Mouse (Mus musculus) urinary bladder, postnatal 36 days (tissue): ENCODE measurements around the gene Rfx7.
A peak's percentile ranks its signal among the peaks of the same experiment; 100 is the strongest.
"Not testable (repeated sequence)": the region's sequence is repeated elsewhere in the genome, so short reads cannot be mapped to it uniquely, and the experiment has no call there.

ENCODE experiments used
- DNase-seq, 2 experiments: peaks; one replicate each; pipeline ENCODE4 v3.0.0; 2022; ENCODE audit warnings: low spot score in 2 of 2, mixed read lengths in 1 of 2

The Rfx7 gene

GRCm38 (mm10) chr9:72543590-72543989 is 11.6 kb downstream of the Rfx7 start:
- DNase-seq = no peak

GRCm38 (mm10) chr9:72558780-72559179 is 26.7 kb downstream of the Rfx7 start:
- DNase-seq = no peak

GRCm38 (mm10) chr9:72560316-72560715 is 28.3 kb downstream of the Rfx7 start:
- DNase-seq = no peak

GRCm38 (mm10) chr9:72563277-72563676 is 31.2 kb downstream of the Rfx7 start:
- DNase-seq = no peak

- no peak for DNase-seq
Observed at GRCm38 (mm10) chr9:72567116-72567515, 35.1 kb downstream of the Rfx7 start.

- DNase-seq = no peak
Observed at GRCm38 (mm10) chr9:72580216-72580615, 48.2 kb downstream of the Rfx7 start.

- DNase-seq = no peak
Observed at GRCm38 (mm10) chr9:72590861-72591260, 58.8 kb downstream of the Rfx7 start.

GRCm38 (mm10) chr9:72592016-72592415 is 60.0 kb downstream of the Rfx7 start:
- no peak for DNase-seq

GRCm38 (mm10) chr9:72594656-72595055 is 62.6 kb downstream of the Rfx7 start:
- DNase-seq = not testable (repeated sequence)

- DNase-seq = no peak
Observed at GRCm38 (mm10) chr9:72600142-72600541, 68.1 kb downstream of the Rfx7 start.

- no peak for DNase-seq
Observed at GRCm38 (mm10) chr9:72609771-72610170, 77.7 kb downstream of the Rfx7 start.

- peak in 1 of 2 experiments; percentile 21 for DNase-seq
Observed at GRCm38 (mm10) chr9:72613884-72614283, 81.8 kb downstream of the Rfx7 start.

GRCm38 (mm10) chr9:72614786-72615480 is 82.9 kb downstream of the Rfx7 start:
- no peak for DNase-seq

GRCm38 (mm10) chr9:72618037-72618436 is 86.0 kb downstream of the Rfx7 start:
- no peak for DNase-seq

- DNase-seq = no peak
Observed at GRCm38 (mm10) chr9:72623605-72624004, 91.6 kb downstream of the Rfx7 start.

- DNase-seq = no peak
Observed at GRCm38 (mm10) chr9:72627598-72627997, 95.6 kb downstream of the Rfx7 start.

- DNase-seq = no peak
Observed at GRCm38 (mm10) chr9:72628591-72628990, 96.6 kb downstream of the Rfx7 start.

- no peak for DNase-seq
Observed at GRCm38 (mm10) chr9:72632198-72632597, 100.2 kb downstream of the Rfx7 start.

GRCm38 (mm10) chr9:72635134-72635533 is 103.1 kb downstream of the Rfx7 start:
- no peak for DNase-seq

- no peak for DNase-seq
Observed at GRCm38 (mm10) chr9:72636547-72636946, 104.5 kb downstream of the Rfx7 start.

- DNase-seq = no peak
Observed at GRCm38 (mm10) chr9:72637243-72637642, 105.2 kb downstream of the Rfx7 start.

GRCm38 (mm10) chr9:72638951-72639842 is 107.2 kb downstream of the Rfx7 start:
- no peak for DNase-seq
